Mouse (Mus musculus) embryonic facial prominence, embryonic 14.5 days (tissue): Measurements from ENCODE around the gene Hepacam. TPM values are rescaled to one million over a fixed set of nuclear protein-coding genes. Genes with fewer than 3 reads are reported as not detected.

Experiments used
- ATAC-seq: fragments of 200-750 bp; cut with Nextera tagmentation; 2 replicates; pipeline ENCODE4 v1.8.0; 2017; ENCODE audit warnings: low read depth, moderate number of reproducible peaks, moderate TSS enrichment
- DNase-seq: peaks from one replicate; pipeline ENCODE4 v3.0.0-alpha.2; 2015; ENCODE audit warnings: low spot score
- H3K27ac ChIP-seq: fragments of 300-500 bp; sonication (generic); replicated peaks from 2 replicates; pipeline ENCODE4 v1.5.1; 2014; ENCODE audit warnings: low read depth, mild to moderate bottlenecking, low read length, moderate library complexity
- H3K27me3 ChIP-seq: fragments of 300-500 bp; sonication (generic); replicated peaks from 2 replicates; pipeline ENCODE4 v1.6.1; 2014; ENCODE audit warnings: low read length; ENCODE audit not compliant: control insufficient read depth, insufficient read depth
- H3K36me3 ChIP-seq: fragments of 300-500 bp; sonication (generic); 2 replicates; pipeline ENCODE4 v1.6.1; 2014; ENCODE audit warnings: low read length, mixed read lengths; ENCODE audit not compliant: control insufficient read depth, insufficient read depth
- H3K4me1 ChIP-seq: fragments of 300-500 bp; sonication (generic); 2 replicates; pipeline ENCODE4 v1.6.1; 2014; ENCODE audit warnings: antibody characterized with exemption, low read length; ENCODE audit not compliant: control insufficient read depth, insufficient read depth
- H3K4me2 ChIP-seq: fragments of 300-500 bp; sonication (generic); 2 replicates; pipeline ENCODE4 v1.6.1; 2014; ENCODE audit warnings: low read depth, mild to moderate bottlenecking, low read length, moderate library complexity, mixed read lengths
- H3K4me3 ChIP-seq: fragments of 300-500 bp; sonication (generic); 2 replicates; pipeline ENCODE4 v1.5.1; 2014; ENCODE audit warnings: low read depth, mild to moderate bottlenecking, low read length
- H3K9ac ChIP-seq: fragments of 300-500 bp; sonication (generic); 2 replicates; pipeline ENCODE4 v1.6.1; 2014; ENCODE audit warnings: low read depth, mild to moderate bottlenecking, low read length, moderate library complexity, mixed read lengths
- H3K9me3 ChIP-seq: fragments of 300-500 bp; sonication (generic); 2 replicates; pipeline ENCODE4 v1.6.1; 2016; ENCODE audit warnings: low read length; ENCODE audit not compliant: control insufficient read depth
- WGBS: fragments of 180-500 bp; shearing (Covaris S2); extraction: QIAGEN DNeasy Blood & Tissue Kit; methylation state at CpG from one replicate; pipeline ENCODE4 v1.1.7; 2014; 5-methylcytosine and 5-hydroxymethylcytosine counted together
- polyA plus RNA-seq: library from polyadenylated mRNA; unstranded; fragments of >200 nt; fragmentation: Nextera tagmentation; extraction: Ambion mirVana; gene quantifications from 2 replicates; pipeline ENCODE4 v1.2.1, GENCODE M21; 2014

Gene Hepacam
- polyA plus RNA-seq, 1 experiment from 2014 or later, result 0.14 TPM

DNA sequence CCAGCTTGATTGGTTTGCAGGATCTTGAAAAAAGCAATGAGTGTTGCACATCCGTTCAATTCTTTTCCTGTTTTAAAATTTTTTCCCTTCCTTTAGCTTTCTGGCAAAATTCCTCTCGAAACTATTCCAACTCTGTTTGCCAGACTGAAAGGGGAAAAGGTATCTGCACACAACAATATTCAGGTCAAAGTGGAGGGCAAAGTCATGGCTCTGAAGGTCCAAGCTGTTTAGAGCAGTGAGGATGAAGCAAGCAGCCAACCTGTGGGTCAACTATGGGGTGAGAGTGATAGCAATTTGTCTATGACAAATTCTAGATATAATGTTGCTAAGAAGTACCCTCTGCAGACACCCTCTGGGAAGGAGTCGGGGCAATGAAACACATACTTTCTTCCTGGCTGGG lies 47.5 kb downstream of the Hepacam start:
- Histone ChIP-seq H3K4me2 (no peak overlapping the region), H3K27ac (no peak overlapping the region), H3K9me3 (no peaks in the 10 kb centered on the region), H3K9ac (no peak overlapping the region), H3K4me3 (no peak overlapping the region), H3K27me3 (no peaks in the 10 kb centered on the region), H3K4me1 (no peaks in the 10 kb centered on the region), H3K36me3 (no peaks in the 10 kb centered on the region)
- 79% methylated on average over 3 of the region's 3 CpGs for WGBS
- DNase-seq, result no peak
- ATAC-seq, result no peak

DNA sequence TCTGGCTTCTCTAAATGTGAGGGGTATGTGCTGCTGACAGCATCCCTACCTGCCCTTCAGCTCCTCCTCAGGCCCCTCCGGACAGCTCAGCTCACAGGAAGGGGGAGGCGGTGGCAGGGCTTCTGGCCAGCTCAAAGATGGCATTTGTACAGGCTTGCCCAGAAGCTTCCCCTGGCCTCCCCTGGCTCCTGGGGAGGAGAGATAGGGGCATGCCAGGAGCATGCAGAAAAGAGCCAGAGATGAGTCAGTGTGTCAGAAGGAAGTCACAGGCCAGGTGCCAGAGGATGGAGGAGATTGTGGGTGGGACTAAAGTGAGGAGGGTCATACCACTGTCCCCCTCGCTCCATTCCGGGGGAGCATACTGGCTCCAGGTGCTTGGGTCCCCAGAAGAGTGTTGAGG lies 51.6 kb downstream of the Hepacam start:
- H3K9me3 ChIP-seq, result no peaks in the 10 kb centered on the region
- no peak overlapping the region for H3K9ac ChIP-seq
- H3K36me3 ChIP-seq, result no peaks in the 10 kb centered on the region
- WGBS, result 75% methylated on average over 4 of the region's 4 CpGs
- 0 out of 2 replicates have a peak, but pooled peaks cover 10% of the 10 kb centered on the region for H3K27me3 ChIP-seq
- H3K4me2 ChIP-seq, result no peak overlapping the region
- ATAC-seq (no peak), DNase-seq (no peak)
- H3K27ac ChIP-seq, result no peak overlapping the region
- peaks cover 7% of the 10 kb centered on the region; the same call in 1 of the 2 replicates for H3K4me1 ChIP-seq
- no peak overlapping the region for H3K4me3 ChIP-seq

DNA sequence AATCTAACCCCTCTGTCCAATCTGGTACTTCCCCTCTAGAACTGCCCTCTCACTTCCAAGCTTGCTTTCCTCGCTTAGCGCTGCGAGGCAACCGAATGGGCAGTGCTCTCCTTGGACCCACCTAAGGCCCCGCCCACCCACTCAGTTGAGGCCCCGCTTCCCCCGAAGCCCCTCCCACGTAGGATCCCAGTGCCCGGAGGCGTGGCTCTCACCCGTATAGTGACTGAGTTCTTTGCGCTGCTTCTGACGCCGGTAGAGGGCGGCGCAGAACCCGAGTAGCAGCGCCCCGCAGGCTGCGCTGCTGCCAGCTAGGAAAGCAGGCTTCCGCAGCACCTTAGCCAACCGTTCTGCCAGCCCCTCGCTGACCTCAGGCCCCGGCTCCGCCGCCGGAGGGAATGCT lies 53.5 kb downstream of the Hepacam start:
- H3K27me3 ChIP-seq, result 0 out of 2 replicates have a peak, but pooled peaks cover 10% of the 10 kb centered on the region
- peak; percentile 92 for ATAC-seq

DNA sequence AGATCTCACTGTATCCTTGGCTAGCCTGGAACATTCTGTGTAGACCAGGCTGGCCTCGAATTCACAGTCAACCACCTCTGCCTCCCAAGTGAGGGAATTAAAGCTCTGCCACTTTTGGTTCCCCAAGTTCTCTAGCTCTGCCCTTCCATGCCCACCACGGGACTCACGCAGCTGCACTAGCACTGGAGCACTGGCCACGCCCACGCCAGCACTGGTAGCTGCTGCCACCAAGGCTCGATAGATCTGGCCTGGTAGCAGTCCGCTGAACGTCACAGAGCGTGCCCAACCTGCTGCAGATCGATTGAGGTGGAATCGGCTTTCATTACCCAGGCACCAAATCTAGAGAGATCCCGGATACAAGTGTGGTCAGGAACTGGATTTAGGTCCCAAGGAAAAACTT lies 54.1 kb downstream of the Hepacam start:
- H3K27me3 ChIP-seq, result 0 out of 2 replicates have a peak, but pooled peaks cover 10% of the 10 kb centered on the region
- no peak; the same call in 1 of the 2 replicates for ATAC-seq

More for the DNA sequence above, 53.5 kb downstream of the Hepacam start:
- under 1% methylated on average over 27 of the region's 27 CpGs for WGBS
- peak; percentile 94 for DNase-seq
- no peaks in the 10 kb centered on the region for H3K9me3 ChIP-seq
- peak overlapping the region; percentile 57 for H3K4me2 ChIP-seq
- peak overlapping the region; percentile 33 for H3K4me3 ChIP-seq
- H3K27ac ChIP-seq, result no peak overlapping the region
- peak overlapping the region; percentile 50; the same call in 1 of the 2 replicates for H3K9ac ChIP-seq
- no peaks in the 10 kb centered on the region for H3K36me3 ChIP-seq
- peaks cover 7% of the 10 kb centered on the region; the same call in 1 of the 2 replicates for H3K4me1 ChIP-seq

DNA sequence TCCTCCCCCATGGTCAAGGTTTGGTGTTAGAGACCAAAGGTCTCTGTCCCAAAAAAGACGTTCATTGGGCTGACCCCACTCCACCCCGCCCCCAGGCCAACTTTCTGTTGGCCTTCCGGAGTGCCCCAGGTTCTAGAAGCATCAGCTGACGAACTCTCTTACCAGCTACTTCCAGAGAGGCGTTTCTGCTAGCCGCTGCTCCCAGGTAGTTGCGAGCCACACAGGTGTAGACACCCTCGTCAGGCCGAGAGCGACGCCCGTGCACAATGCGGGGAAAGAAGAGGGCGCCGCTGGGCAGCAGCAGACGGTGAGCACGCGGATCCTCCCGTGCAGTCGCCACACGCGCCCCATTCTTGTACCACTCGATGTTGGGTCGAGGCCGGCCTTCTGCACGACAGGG lies 62.2 kb downstream of the Hepacam start:
- H3K9ac ChIP-seq, result no peak overlapping the region
- no peak overlapping the region for H3K27ac ChIP-seq
- no peak overlapping the region for H3K4me3 ChIP-seq
- 33% methylated on average over 25 of the region's 26 CpGs for WGBS
- H3K36me3 ChIP-seq, result no peaks in the 10 kb centered on the region
- H3K27me3 ChIP-seq, result peaks cover 63% of the 10 kb centered on the region
- no peaks in the 10 kb centered on the region for H3K9me3 ChIP-seq
- no peak for ATAC-seq
- H3K4me2 ChIP-seq, result no peak overlapping the region
- no peaks in the 10 kb centered on the region for H3K4me1 ChIP-seq
- DNase-seq, result no peak

More for the DNA sequence above, 54.1 kb downstream of the Hepacam start:
- no peaks in the 10 kb centered on the region for H3K9me3 ChIP-seq
- H3K9ac ChIP-seq, result peak overlapping the region; percentile 50; the same call in 1 of the 2 replicates
- peak overlapping the region; percentile 57 for H3K4me2 ChIP-seq
- no peak overlapping the region for H3K27ac ChIP-seq
- peak overlapping the region; percentile 33 for H3K4me3 ChIP-seq
- H3K36me3 ChIP-seq, result no peaks in the 10 kb centered on the region
- peaks cover 7% of the 10 kb centered on the region; the same call in 1 of the 2 replicates for H3K4me1 ChIP-seq
- no peak for DNase-seq
- WGBS, result 23% methylated on average over 12 of the region's 12 CpGs

- Histone ChIP-seq H3K9ac (no peak overlapping the region), H3K27me3 (peaks cover 75% of the 10 kb centered on the region), H3K9me3 (no peaks in the 10 kb centered on the region), H3K36me3 (no peaks in the 10 kb centered on the region), H3K27ac (no peak overlapping the region), H3K4me3 (0 out of 2 replicates have a peak overlapping the region, but pooled peaks have one; percentile 14), H3K4me1 (no peaks in the 10 kb centered on the region), H3K4me2 (peak overlapping the region; percentile 43)
- peak; percentile 89 for ATAC-seq
- peak; percentile 95 for DNase-seq
- WGBS, result under 1% methylated on average over 12 of the region's 12 CpGs
Measured at GRCm38 (mm10) chr9:37430582-37430981, 63.4 kb downstream of the Hepacam start.

DNA sequence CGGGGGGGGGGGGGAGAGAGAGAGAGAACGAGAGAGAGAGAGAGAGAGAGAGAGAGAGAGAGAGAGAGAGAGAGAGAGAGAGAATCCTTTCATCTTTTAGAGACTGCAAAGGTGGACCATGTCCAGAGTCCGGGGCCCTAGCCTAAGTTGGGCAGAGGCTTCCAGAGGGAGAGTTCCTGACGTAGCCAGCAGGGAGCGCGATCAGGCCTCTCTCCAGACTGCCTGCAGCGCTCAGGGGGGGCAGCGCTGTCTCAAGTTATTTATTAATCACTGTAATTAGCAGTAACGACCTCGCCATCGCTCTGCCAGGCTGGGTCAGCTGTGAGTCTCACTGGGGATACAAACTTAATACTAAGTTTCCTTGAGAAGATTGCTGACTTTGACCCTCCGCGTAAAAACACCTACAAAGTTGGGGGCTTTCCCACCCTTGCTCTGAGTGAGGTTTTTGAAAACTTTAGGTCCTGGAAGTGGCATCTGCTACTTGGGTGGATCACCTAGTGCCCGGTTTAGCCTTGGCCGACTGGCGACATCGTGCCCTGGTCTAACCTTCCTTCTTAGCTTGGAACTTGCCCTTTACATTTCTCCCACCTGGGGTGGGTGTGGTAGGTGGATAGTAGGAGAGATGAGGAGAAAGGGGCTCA lies 65.0 kb downstream of the Hepacam start:
- H3K27me3 ChIP-seq, result peaks cover 82% of the 10 kb centered on the region
- no peak overlapping the region for H3K9ac ChIP-seq
- ATAC-seq (no peak), DNase-seq (no peak)
- H3K27ac ChIP-seq, result no peak overlapping the region
- H3K4me1 ChIP-seq, result no peaks in the 10 kb centered on the region
- peaks cover 3% of the 10 kb centered on the region; the same call in 1 of the 2 replicates for H3K9me3 ChIP-seq
- peak overlapping the region; percentile 57 for H3K4me2 ChIP-seq
- H3K4me3 ChIP-seq, result peak overlapping the region; percentile 33
- WGBS, result under 1% methylated on average over 15 of the region's 17 CpGs
- H3K36me3 ChIP-seq, result no peaks in the 10 kb centered on the region

DNA sequence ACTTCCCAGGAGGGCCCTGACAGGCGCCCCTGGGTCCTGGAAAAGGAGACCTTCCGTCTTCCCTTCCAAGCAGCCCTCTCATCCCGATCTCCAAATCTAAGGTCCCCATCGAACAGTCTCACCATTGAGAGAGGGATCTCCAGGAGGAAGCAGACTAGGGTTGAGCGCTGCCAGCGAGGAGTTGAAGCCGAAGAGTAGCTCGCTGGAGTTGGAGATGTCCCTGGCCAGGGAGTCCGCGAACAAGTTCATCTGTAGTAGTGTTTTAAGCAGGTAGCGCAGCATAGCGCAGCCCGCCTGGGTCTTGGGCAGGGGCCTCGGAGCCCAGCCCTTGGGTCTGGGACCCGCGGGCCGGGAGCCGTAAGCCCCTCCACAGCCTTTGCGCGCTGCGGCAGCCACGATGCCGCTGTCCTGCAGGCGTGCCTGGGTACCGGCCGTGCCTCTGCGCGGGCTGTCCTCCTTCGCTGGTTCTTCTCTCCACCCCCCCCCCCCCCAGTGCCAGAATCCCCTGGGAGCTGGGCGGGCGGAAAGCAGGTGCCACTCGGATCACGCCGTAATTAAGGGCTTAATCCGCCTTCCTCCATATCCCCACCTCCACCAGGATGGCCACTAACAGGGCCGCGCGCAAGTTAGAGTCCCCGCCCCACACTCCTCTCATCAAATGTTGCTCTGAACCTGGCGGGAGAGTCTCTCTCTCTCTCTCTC lies 65.7 kb downstream of the Hepacam start, which contains the start of gene Robo3:
Robo3 (minus strand) TSS at position 527 of the 702 bp plus-strand sequence.
- peak; percentile 39; the same call in 1 of the 2 replicates for ATAC-seq
- H3K27ac ChIP-seq, result no peak within 1 kb of the TSS
- peak within 1 kb of the TSS; percentile 57 for H3K4me2 ChIP-seq
- no peaks in the 10 kb centered on the region for H3K36me3 ChIP-seq
- 0 out of 2 replicates have a peak within 1 kb of the TSS, but pooled peaks have one; percentile 14 for H3K9ac ChIP-seq
- no peaks in the 10 kb centered on the region for H3K4me1 ChIP-seq
- 0% methylated on average over 19 of the region's 40 CpGs for WGBS
- H3K9me3 ChIP-seq, result peaks cover 3% of the 10 kb centered on the region; the same call in 1 of the 2 replicates
- peaks cover 77% of the 10 kb centered on the region for H3K27me3 ChIP-seq
- DNase-seq, result no peak
- H3K4me3 ChIP-seq, result peak within 1 kb of the TSS; percentile 33
